Mouse (Mus musculus): Measurements from ENCODE around the gene Smarca2. TPM values are rescaled to one million over a fixed set of nuclear protein-coding genes. Genes with fewer than 3 reads are reported as not detected.

Gene Smarca2
- polyA plus RNA-seq, 1 experiment from 2014 or later = 6.7 TPM

DNA sequence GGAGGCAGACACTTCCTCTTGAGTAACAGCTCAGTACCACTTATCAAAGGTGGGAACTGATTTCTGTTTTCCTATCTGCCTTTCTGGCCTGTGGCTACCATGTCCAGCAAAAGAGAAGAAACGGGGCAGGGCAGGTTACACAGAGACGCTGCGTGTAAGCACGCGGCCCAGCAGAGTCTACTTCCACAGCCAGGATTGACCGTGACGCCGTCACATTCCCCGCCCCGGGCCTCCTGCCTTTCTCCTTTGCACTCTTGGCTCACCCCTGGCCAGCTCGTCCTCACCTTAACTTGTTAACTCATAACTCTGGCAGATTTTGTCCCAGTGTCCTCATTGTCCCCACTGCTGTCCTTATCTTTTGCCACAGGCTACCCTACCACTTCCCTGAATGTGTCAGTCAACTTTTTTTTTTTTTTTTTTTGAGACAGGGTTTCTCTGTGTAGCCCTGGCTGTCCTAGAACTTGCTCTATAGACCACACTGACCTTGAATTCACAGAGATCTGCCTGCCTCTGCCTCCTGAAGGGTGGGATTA lies 167.3 kb downstream of the Smarca2 start:
- Histone ChIP-seq H3K36me3 (replicated peaks; ENCODE audit: insufficient read depth, low read length) (peaks cover 14% of the 10 kb centered on the region; the same call in 1 of the 2 replicates), H3K27ac (ENCODE audit: low read depth) (no peak overlapping the region), H3K9me3 (ENCODE audit: low read length) (no peaks in the 10 kb centered on the region), H3K27me3 (ENCODE audit: insufficient read depth, low read length) (no peaks in the 10 kb centered on the region), H3K9ac (replicated peaks) (no peak overlapping the region), H3K4me3 (ENCODE audit: low read depth, low read length) (no peak overlapping the region), H3K4me1 (ENCODE audit: insufficient read depth) (no peaks in the 10 kb centered on the region), H3K4me2 (ENCODE audit: low read depth, low read length) (no peak overlapping the region)
- no peak for DNase-seq
- WGBS (ENCODE audit: insufficient replicate concordance) = 79% methylated on average over 11 of the region's 11 CpGs
- TF ChIP-seq EP300 (IDR thresholded peaks at IDR 0.05; ENCODE audit: low read depth) (no peak), CTCF (IDR thresholded peaks at IDR 0.05; ENCODE audit: low read depth) (no peak)
- ATAC-seq = no peak

- Histone ChIP-seq H3K9ac (replicated peaks) (no peak overlapping the region), H3K27me3 (ENCODE audit: insufficient read depth, low read length) (no peaks in the 10 kb centered on the region), H3K4me3 (ENCODE audit: low read depth, low read length) (no peak overlapping the region), H3K9me3 (ENCODE audit: low read length) (no peaks in the 10 kb centered on the region), H3K4me2 (ENCODE audit: low read depth, low read length) (no peak overlapping the region), H3K36me3 (replicated peaks; ENCODE audit: insufficient read depth, low read length) (peaks cover 14% of the 10 kb centered on the region; the same call in 1 of the 2 replicates), H3K4me1 (ENCODE audit: insufficient read depth) (no peaks in the 10 kb centered on the region), H3K27ac (ENCODE audit: low read depth) (no peak overlapping the region)
- TF ChIP-seq EP300 (IDR thresholded peaks at IDR 0.05; ENCODE audit: low read depth) (no peak), CTCF (IDR thresholded peaks at IDR 0.05; ENCODE audit: low read depth) (no peak)
- no peak for ATAC-seq
- 62% methylated on average over 27 of the region's 27 CpGs for WGBS (ENCODE audit: insufficient replicate concordance)
- no peak for DNase-seq
These were observed 171.5 kb downstream of the Smarca2 start for GRCm38 (mm10) chr19:26776066-26777025.

GRCm38 (mm10) chr19:26778199-26778598 lies 173.3 kb downstream of the Smarca2 start:
- H3K4me2 ChIP-seq (ENCODE audit: low read depth, low read length) = no peak overlapping the region
- TF ChIP-seq CTCF (IDR thresholded peaks at IDR 0.05; ENCODE audit: low read depth) = no peak
- TF ChIP-seq EP300 (IDR thresholded peaks at IDR 0.05; ENCODE audit: low read depth) = no peak
- H3K9me3 ChIP-seq (ENCODE audit: low read length) = no peaks in the 10 kb centered on the region
- DNase-seq (no peak), ATAC-seq (0 out of 2 replicates have a peak, but pooled peaks have one; percentile 13)
- no peak overlapping the region for H3K27ac ChIP-seq (ENCODE audit: low read depth)
- H3K4me3 ChIP-seq (ENCODE audit: low read depth, low read length) = no peak overlapping the region
- no peaks in the 10 kb centered on the region for H3K27me3 ChIP-seq (ENCODE audit: insufficient read depth, low read length)
- no peak overlapping the region for H3K9ac ChIP-seq (replicated peaks)
- no peaks in the 10 kb centered on the region for H3K4me1 ChIP-seq (ENCODE audit: insufficient read depth)
- WGBS (ENCODE audit: insufficient replicate concordance) = 79% methylated on average over 5 of the region's 5 CpGs
- peaks cover 14% of the 10 kb centered on the region; the same call in 1 of the 2 replicates for H3K36me3 ChIP-seq (replicated peaks; ENCODE audit: insufficient read depth, low read length)

GRCm38 (mm10) chr19:26781209-26781608 lies 176.4 kb downstream of the Smarca2 start:
- Histone ChIP-seq H3K9me3 (ENCODE audit: low read length) (no peaks in the 10 kb centered on the region), H3K27me3 (ENCODE audit: insufficient read depth, low read length) (no peaks in the 10 kb centered on the region), H3K27ac (ENCODE audit: low read depth) (no peak overlapping the region), H3K9ac (replicated peaks) (no peak overlapping the region), H3K4me1 (ENCODE audit: insufficient read depth) (no peaks in the 10 kb centered on the region), H3K4me2 (ENCODE audit: low read depth, low read length) (no peak overlapping the region), H3K4me3 (ENCODE audit: low read depth, low read length) (no peak overlapping the region), H3K36me3 (replicated peaks; ENCODE audit: insufficient read depth, low read length) (no peaks in the 10 kb centered on the region)
- DNase-seq (no peak), ATAC-seq (no peak)
- TF ChIP-seq EP300 (IDR thresholded peaks at IDR 0.05; ENCODE audit: low read depth) (no peak), CTCF (IDR thresholded peaks at IDR 0.05; ENCODE audit: low read depth) (no peak)
- WGBS (ENCODE audit: insufficient replicate concordance) = 69% methylated on average over 2 of the region's 2 CpGs

- Histone ChIP-seq H3K4me3 (ENCODE audit: low read depth, low read length) (no peak overlapping the region), H3K27me3 (ENCODE audit: insufficient read depth, low read length) (no peaks in the 10 kb centered on the region), H3K4me1 (ENCODE audit: insufficient read depth) (no peaks in the 10 kb centered on the region), H3K9me3 (ENCODE audit: low read length) (no peaks in the 10 kb centered on the region), H3K4me2 (ENCODE audit: low read depth, low read length) (no peak overlapping the region), H3K27ac (ENCODE audit: low read depth) (no peak overlapping the region), H3K36me3 (replicated peaks; ENCODE audit: insufficient read depth, low read length) (no peaks in the 10 kb centered on the region), H3K9ac (replicated peaks) (no peak overlapping the region)
- no peak for TF ChIP-seq CTCF (IDR thresholded peaks at IDR 0.05; ENCODE audit: low read depth)
- no peak for TF ChIP-seq EP300 (IDR thresholded peaks at IDR 0.05; ENCODE audit: low read depth)
- no peak for ATAC-seq
- DNase-seq = no peak
- 82% methylated on average over 5 of the region's 5 CpGs for WGBS (ENCODE audit: insufficient replicate concordance)
These were observed 183.6 kb downstream of the Smarca2 start for GRCm38 (mm10) chr19:26788446-26788845.
